Mouse (Mus musculus) intestine, embryonic 14.5 days (tissue): ENCODE data around the gene Rtn4. TPM values are rescaled to one million over a fixed set of nuclear protein-coding genes. Genes with fewer than 3 reads are reported as not detected.
A peak's percentile ranks its signal among the peaks of the same experiment; 100 is the strongest.
"Not testable (repeated sequence)": the region's sequence is repeated elsewhere in the genome, so short reads cannot be mapped to it uniquely, and the experiment has no call there.

Experiments
- ATAC-seq: fragments of 200-750 bp; cut with Nextera tagmentation; replicated peaks from 2 replicates; pipeline ENCODE4 v1.8.0; 2017; ENCODE audit warnings: low read depth, moderate number of reproducible peaks, moderate TSS enrichment, moderate library complexity; ENCODE audit not compliant: low FRiP score, low TSS enrichment
- DNase-seq: peaks from one replicate; pipeline ENCODE4 v3.0.0-alpha.2; 2018; ENCODE audit warnings: low spot score
- H3K27ac ChIP-seq: fragments of 300-500 bp; sonication (generic); 2 replicates; pipeline ENCODE4 v1.5.1; 2014; ENCODE audit warnings: low read depth, mild to moderate bottlenecking, control low read depth
- H3K27me3 ChIP-seq: fragments of 300-500 bp; sonication (generic); replicated peaks from 2 replicates; pipeline ENCODE4 v1.6.1; 2014; ENCODE audit warnings: low read length, control low read depth; ENCODE audit not compliant: control insufficient read depth, insufficient read depth
- H3K36me3 ChIP-seq: fragments of 300-500 bp; sonication (generic); 2 replicates; pipeline ENCODE4 v1.6.1; 2014; ENCODE audit warnings: low read length, control low read depth; ENCODE audit not compliant: control insufficient read depth, insufficient read depth
- H3K4me1 ChIP-seq: fragments of 300-500 bp; sonication (generic); replicated peaks from 2 replicates; pipeline ENCODE4 v1.6.1; 2014; ENCODE audit warnings: low read length, control low read depth, mixed read lengths; ENCODE audit not compliant: control insufficient read depth, insufficient read depth
- H3K4me2 ChIP-seq: fragments of 300-500 bp; sonication (generic); 2 replicates; pipeline ENCODE4 v1.6.1; 2014; ENCODE audit warnings: low read length
- H3K4me3 ChIP-seq: fragments of 300-500 bp; sonication (generic); 2 replicates; pipeline ENCODE4 v1.5.1; 2014; ENCODE audit warnings: low read depth, low read length, control low read depth, mixed read lengths
- H3K9ac ChIP-seq: fragments of 300-500 bp; sonication (generic); 2 replicates; pipeline ENCODE4 v1.6.1; 2014; ENCODE audit warnings: mild to moderate bottlenecking, low read length
- H3K9me3 ChIP-seq: fragments of 300-500 bp; sonication (generic); 2 replicates; pipeline ENCODE4 v1.6.1; 2016; ENCODE audit warnings: low read length, control low read depth; ENCODE audit not compliant: control insufficient read depth
- WGBS: fragments of 180-500 bp; shearing (Covaris S2); extraction: QIAGEN DNeasy Blood & Tissue Kit; methylation state at CpG from one replicate; pipeline ENCODE4 v1.1.7; 2014; 5-methylcytosine and 5-hydroxymethylcytosine counted together
- polyA plus RNA-seq: library from polyadenylated mRNA; unstranded; fragments of >200 nt; fragmentation: Nextera tagmentation; extraction: Ambion mirVana; gene quantifications from 2 replicates; pipeline ENCODE4 v1.2.1, GENCODE M21; 2014

Rtn4 gene
- polyA plus RNA-seq, 1 experiment from 2014 or later = 49.6 TPM

DNA sequence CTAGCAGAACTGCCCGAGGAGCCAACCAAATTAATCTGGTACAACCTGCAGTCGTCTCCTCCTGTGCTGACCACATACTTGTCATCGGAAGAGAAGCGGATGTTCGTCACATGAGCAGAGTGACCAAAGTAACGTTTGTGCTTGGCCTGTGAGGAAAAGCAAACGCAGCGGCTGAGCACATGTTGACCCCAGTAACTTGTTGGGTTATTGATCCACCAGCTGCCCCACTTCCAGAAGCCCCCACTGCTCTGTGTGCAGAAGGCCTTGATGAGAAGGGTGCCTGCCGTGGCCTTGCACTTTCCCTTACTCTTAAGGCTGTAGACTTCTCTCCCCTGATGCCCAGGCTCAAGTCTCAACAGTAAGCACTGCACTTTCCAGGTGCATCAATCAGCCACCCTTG lies 53.5 kb downstream of the Rtn4 start:
- Histone ChIP-seq H3K27me3 (no peaks in the 10 kb centered on the region), H3K4me1 (no peaks in the 10 kb centered on the region), H3K9ac (no peak overlapping the region), H3K9me3 (no peaks in the 10 kb centered on the region), H3K4me3 (no peak overlapping the region), H3K4me2 (no peak overlapping the region), H3K36me3 (peaks cover 57% of the 10 kb centered on the region), H3K27ac (no peak overlapping the region)
- WGBS = 83% methylated on average over 9 of the region's 9 CpGs
- DNase-seq (no peak), ATAC-seq (no peak)

DNA sequence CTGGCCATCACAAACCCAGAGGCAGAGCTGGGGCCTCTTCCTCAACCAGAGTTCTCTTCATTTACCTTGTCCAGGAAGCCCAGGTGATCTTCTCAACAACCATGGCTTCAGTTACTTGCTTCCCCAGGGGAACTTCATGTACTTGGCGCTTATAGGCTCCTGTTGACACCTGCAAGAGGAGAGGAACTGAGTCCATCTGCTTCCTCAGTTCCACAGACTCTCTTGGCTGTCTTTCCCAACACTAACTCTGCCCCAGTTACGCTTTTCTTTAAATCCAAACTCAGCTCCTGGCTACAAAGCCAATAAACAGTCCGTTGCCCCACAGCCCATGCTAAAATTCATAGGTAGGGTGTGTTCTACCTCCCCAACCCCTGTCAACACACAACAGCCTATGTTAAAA lies 54.6 kb downstream of the Rtn4 start:
- no peak overlapping the region for H3K27ac ChIP-seq
- ATAC-seq = no peak
- no peaks in the 10 kb centered on the region for H3K9me3 ChIP-seq
- H3K4me3 ChIP-seq = no peak overlapping the region
- no peak overlapping the region for H3K9ac ChIP-seq
- H3K4me1 ChIP-seq = no peaks in the 10 kb centered on the region
- 94% methylated on average over 3 of the region's 3 CpGs for WGBS
- no peaks in the 10 kb centered on the region for H3K27me3 ChIP-seq
- no peak overlapping the region for H3K4me2 ChIP-seq
- peaks cover 47% of the 10 kb centered on the region for H3K36me3 ChIP-seq
- DNase-seq = no peak

DNA sequence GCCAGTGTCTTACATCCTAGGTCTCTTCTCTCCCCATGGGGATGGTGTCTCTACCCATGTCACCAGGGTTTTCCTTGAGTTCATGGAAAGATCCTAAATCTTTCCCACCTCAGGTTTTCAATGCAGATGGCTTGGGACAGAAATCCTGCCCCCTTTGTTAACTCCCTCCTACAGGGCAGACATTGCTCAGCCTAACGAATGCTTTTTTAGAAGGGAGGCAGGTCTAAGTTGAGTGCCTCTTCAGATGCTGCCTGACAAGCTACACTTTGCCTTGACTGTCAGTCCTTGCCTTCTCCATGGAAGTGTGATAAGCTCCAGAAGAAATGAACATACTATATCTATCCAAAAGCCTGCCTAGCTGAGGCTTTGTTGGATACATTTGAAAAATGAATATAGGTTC lies 55.1 kb downstream of the Rtn4 start:
- Histone ChIP-seq H3K36me3 (peaks cover 43% of the 10 kb centered on the region), H3K4me3 (no peak overlapping the region), H3K9ac (no peak overlapping the region), H3K27ac (no peak overlapping the region), H3K4me2 (no peak overlapping the region), H3K4me1 (no peaks in the 10 kb centered on the region), H3K27me3 (no peaks in the 10 kb centered on the region), H3K9me3 (no peaks in the 10 kb centered on the region)
- WGBS = 88% methylated on average over 1 of the region's 1 CpGs
- no peak for ATAC-seq
- no peak for DNase-seq

DNA sequence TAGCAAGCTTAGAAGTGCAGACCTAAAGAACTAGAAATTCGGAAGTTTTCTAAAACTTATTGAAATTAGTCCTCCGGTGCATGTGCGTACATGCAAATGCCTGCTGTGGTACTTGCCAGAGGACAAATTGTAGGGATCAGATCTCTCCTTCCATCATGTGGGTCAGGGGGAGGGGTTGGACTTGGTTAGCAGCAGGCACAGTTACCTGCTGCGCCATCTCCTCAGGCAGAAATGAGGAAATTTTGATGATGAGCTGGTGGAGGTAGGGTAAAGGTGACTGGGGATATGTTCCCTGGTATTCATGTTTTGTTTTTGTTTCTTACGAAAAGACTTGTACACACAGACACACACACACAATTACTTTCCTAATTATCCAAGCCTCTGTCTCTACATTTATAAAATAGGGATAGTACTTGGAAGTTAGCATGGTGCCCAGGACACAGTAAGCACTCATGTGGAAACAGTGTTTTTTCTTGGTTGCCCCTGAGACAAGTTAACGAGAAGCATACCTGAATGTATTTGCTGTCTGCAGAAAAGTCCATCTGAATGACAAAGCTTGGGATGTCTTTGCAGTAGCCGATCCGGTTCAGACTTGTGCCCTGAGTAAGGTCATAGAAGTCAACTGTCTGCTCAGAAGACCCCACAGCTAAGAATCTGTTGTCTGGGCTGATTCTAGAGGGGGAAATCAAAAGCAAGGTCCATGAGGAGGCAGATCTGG lies 56.2 kb downstream of the Rtn4 start:
- DNase-seq (no peak), ATAC-seq (no peak)
- H3K36me3 ChIP-seq = peaks cover 36% of the 10 kb centered on the region
- H3K4me3 ChIP-seq = no peak overlapping the region
- no peaks in the 10 kb centered on the region for H3K27me3 ChIP-seq
- no peaks in the 10 kb centered on the region for H3K9me3 ChIP-seq
- WGBS = 91% methylated on average over 8 of the region's 8 CpGs
- no peaks in the 10 kb centered on the region for H3K4me1 ChIP-seq
- no peak overlapping the region for H3K4me2 ChIP-seq
- no peak overlapping the region for H3K9ac ChIP-seq
- H3K27ac ChIP-seq = no peak overlapping the region

DNA sequence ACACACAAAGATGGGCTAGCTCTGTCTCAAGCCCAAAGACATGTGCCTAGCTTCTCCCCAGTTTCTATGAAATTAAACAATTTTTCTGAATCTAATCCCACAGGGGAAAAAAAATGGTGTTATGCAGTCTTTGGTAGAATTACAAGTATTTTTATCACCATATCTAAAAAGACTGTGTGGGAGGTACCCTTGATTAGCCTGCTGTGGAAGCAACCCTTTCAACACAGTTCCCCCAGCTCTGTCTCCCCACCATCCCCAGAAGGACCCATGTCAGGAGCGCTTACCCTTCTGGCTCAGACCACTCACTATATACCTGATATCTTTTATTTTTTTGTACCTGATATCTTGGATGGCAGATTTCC lies 56.7 kb downstream of the Rtn4 start:
- H3K27me3 ChIP-seq = no peaks in the 10 kb centered on the region
- 100% methylated on average over 1 of the region's 1 CpGs for WGBS
- no peak for ATAC-seq

DNA sequence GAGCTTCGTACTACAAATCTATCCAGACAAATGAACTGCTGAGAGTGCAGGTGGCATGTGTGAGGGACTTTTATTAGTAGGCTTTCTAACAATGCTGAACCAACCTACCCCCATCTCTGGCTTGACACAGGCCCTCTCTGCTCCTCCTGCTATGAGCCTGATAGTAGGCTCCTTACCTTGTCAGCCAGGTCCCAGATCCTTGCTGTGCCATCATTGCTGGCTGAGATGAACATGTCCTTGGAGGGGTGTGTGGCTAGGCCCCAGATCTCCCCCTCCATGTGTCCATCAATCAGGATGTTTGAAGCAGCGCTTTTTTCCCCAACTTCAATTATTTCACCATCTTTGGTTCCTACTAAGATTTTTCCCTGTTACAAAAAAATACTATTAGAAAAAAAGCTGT lies 58.3 kb downstream of the Rtn4 start:
- no peaks in the 10 kb centered on the region for H3K9me3 ChIP-seq
- 99% methylated on average over 2 of the region's 2 CpGs for WGBS
- no peak overlapping the region for H3K9ac ChIP-seq
- DNase-seq (no peak), ATAC-seq (no peak)
- peaks cover 19% of the 10 kb centered on the region for H3K36me3 ChIP-seq
- no peak overlapping the region for H3K4me3 ChIP-seq
- no peaks in the 10 kb centered on the region for H3K27me3 ChIP-seq
- no peak overlapping the region for H3K4me2 ChIP-seq
- H3K27ac ChIP-seq = no peak overlapping the region
- no peaks in the 10 kb centered on the region for H3K4me1 ChIP-seq

More for the DNA sequence above, 56.7 kb downstream of the Rtn4 start:
- no peak overlapping the region for H3K4me2 ChIP-seq
- peaks cover 30% of the 10 kb centered on the region for H3K36me3 ChIP-seq
- no peaks in the 10 kb centered on the region for H3K9me3 ChIP-seq
- no peaks in the 10 kb centered on the region for H3K4me1 ChIP-seq
- no peak overlapping the region for H3K9ac ChIP-seq
- H3K4me3 ChIP-seq = no peak overlapping the region
- DNase-seq = no peak
- H3K27ac ChIP-seq = no peak overlapping the region

DNA sequence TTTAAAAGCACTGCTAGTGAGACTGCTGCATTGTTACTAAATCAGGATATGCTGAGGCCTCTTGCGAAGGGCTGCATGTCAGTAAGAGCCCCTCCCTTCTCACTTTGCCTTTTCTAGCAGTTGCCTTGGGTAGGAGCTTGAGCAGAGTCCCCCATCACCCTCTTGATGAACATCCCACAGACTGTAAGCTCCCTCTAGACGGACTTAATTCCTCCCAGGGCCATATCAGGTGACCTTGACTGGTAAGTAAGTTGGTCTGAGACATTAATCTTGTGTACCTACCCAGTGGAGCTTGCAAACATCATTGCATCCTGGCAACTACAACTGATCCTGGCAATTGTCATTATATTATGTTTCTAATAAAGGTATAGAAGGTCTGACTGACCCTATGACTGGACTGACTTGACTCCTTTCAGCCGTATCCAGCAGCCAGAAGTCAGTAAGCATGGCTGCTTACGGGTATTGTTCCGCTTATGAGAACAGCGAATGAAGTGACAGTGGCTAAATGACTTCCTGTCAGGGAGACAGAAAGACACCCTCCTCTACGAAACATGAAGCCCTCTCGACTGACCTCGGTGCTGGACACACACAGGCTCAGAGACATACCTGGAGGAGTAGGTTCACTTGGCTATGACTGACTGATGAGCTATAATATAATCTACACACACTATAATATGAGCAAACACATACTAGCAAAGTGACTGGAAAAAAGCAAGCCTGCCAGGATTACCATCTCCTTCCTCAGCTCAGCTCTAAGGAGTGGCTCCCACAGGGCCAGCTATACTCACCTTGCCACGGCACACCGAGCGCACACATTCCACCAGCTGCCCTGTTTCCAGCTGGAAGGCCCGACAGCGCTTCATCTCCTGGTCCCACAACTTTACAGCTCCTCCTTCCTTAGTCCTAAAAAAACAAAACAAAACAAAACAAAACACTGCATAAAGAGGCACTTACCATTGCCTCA lies 59.2 kb downstream of the Rtn4 start:
- Histone ChIP-seq H3K9ac (no peak overlapping the region), H3K4me2 (no peak overlapping the region), H3K36me3 (peaks cover 10% of the 10 kb centered on the region), H3K9me3 (no peaks in the 10 kb centered on the region), H3K27me3 (no peaks in the 10 kb centered on the region), H3K27ac (no peak overlapping the region), H3K4me1 (no peaks in the 10 kb centered on the region), H3K4me3 (no peak overlapping the region)
- ATAC-seq = no peak
- WGBS = 86% methylated on average over 14 of the region's 14 CpGs
- peak; percentile 37 for DNase-seq

DNA sequence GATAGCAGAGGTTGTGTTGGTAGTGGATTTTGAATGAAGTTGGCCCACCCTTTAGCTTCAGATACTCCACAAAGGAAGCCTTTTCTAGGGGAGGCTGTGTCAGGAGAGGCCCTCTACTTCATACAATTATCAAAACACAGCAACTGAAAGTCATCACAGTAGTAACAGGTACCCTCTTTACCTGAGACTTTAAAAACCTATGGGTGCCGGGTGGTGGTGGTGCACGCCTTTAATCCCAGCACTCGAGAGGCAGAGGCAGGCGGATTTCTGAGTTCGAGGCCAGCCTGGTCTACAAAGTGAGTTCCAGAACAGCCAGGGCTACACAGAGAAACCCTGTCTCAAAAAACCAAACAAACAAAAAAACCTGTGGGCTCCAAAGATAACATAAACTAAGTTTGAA lies 63.3 kb downstream of the Rtn4 start:
- not testable (repeated sequence) for ATAC-seq, H3K36me3 ChIP-seq, H3K9me3 ChIP-seq, H3K9ac ChIP-seq, H3K27me3 ChIP-seq, H3K4me3 ChIP-seq, DNase-seq, H3K4me1 ChIP-seq, H3K4me2 ChIP-seq, H3K27ac ChIP-seq
- WGBS = 95% methylated on average over 5 of the region's 5 CpGs
